Mouse (Mus musculus) forebrain, embryonic 12.5 days (tissue): ENCODE data around the gene Gm7876. TPM values are rescaled to one million over a fixed set of nuclear protein-coding genes. Genes with fewer than 3 reads are reported as not detected.
"Not testable (repeated sequence)": the region's sequence is repeated elsewhere in the genome, so short reads cannot be mapped to it uniquely, and the experiment has no call there.

ENCODE experiments used
- ATAC-seq: fragments of 200-750 bp; cut with Nextera tagmentation; 2 replicates; pipeline ENCODE4 v1.8.0; 2017; ENCODE audit warnings: moderate TSS enrichment; ENCODE audit not compliant: low FRiP score
- H3K27ac ChIP-seq: fragments of 300-500 bp; sonication (generic); 2 replicates; pipeline ENCODE4 v1.5.1; 2016; ENCODE audit warnings: mild to moderate bottlenecking
- H3K27me3 ChIP-seq: fragments of 300-500 bp; sonication (generic); 2 replicates; pipeline ENCODE4 v1.6.1; 2016; ENCODE audit warnings: mild to moderate bottlenecking
- H3K36me3 ChIP-seq: fragments of 300-500 bp; sonication (generic); replicated peaks from 2 replicates; pipeline ENCODE4 v1.6.1; 2016; ENCODE audit warnings: mild to moderate bottlenecking
- H3K4me1 ChIP-seq: fragments of 300-500 bp; sonication (generic); 2 replicates; pipeline ENCODE4 v1.6.1; 2016
- H3K4me2 ChIP-seq: fragments of 300-500 bp; sonication (generic); 2 replicates; pipeline ENCODE4 v1.6.1; 2016; ENCODE audit warnings: mild to moderate bottlenecking, moderate library complexity
- H3K4me3 ChIP-seq: fragments of 300-500 bp; sonication (generic); replicated peaks from 2 replicates; pipeline ENCODE4 v1.5.1; 2016; ENCODE audit warnings: mild to moderate bottlenecking
- H3K9ac ChIP-seq: fragments of 300-500 bp; sonication (generic); 2 replicates; pipeline ENCODE4 v1.6.1; 2016; ENCODE audit warnings: mild to moderate bottlenecking
- H3K9me3 ChIP-seq: fragments of 300-500 bp; sonication (generic); 2 replicates; pipeline ENCODE4 v1.6.1; 2016
- WGBS: fragments of 180-500 bp; shearing (Covaris S2); methylation state at CpG from one replicate; pipeline ENCODE4 v1.1.7; 2016; 5-methylcytosine and 5-hydroxymethylcytosine counted together
- polyA plus RNA-seq: library from polyadenylated mRNA; unstranded; fragments of >200 nt; fragmentation: Nextera tagmentation; extraction: Ambion mirVana; gene quantifications from 2 replicates; pipeline ENCODE4 v1.2.1, GENCODE M21; 2016

Gm7876 gene
- polyA plus RNA-seq = not detected in 2 replicates

DNA sequence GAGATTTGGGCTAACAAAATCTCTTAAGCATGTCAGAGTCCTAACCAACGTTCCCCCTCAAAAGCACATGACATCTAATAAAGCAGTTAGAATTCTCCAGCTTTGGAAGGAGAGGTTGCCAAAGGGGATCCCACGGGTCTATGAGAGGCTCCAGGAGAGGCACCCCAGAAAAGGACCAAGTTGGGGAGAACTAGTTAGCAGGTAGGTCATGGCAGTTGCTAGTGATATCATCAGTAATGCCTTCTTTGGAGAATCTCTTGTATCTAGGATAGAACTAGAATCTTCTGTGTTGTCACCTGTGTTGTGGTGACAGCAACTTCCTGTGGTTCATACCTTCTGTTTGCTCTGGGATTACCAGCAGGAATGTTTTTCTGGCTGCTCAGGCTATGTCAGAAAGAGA is at the start of gene Gm7876:
Gm7876 (plus strand) TSS at position 301 of the 400 bp plus-strand sequence.
- not testable (repeated sequence) for H3K36me3 ChIP-seq, H3K4me1 ChIP-seq, H3K27me3 ChIP-seq, H3K4me2 ChIP-seq, H3K9ac ChIP-seq, H3K27ac ChIP-seq, ATAC-seq, H3K9me3 ChIP-seq, H3K4me3 ChIP-seq
- 87% methylated on average over 1 of the region's 2 CpGs for WGBS

DNA sequence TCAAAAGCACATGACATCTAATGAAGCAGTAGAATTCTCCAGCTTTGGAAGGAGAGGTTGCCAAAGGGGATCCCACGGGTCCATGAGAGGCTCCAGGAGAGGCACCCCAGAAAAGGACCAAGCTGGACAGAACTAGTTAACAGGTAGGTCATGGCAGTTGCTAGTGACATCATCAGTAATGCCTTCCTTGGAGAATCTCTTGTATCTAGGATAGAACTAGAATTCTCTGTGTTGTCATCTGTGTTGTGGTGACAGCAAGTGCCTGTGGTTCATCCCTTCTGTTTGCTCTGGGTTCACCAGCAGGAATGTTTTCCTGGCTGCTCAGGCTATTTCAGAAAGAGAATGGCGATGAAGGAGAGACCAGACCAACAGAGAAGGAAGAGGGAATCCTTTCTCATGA is 45.1 kb upstream of the Gm7876 start, which contains the start of gene Gm3239:
Gm3239 (plus strand) TSS at position 301 of the 400 bp plus-strand sequence.
- not testable (repeated sequence) for H3K4me2 ChIP-seq, ATAC-seq, H3K4me3 ChIP-seq, H3K9me3 ChIP-seq, H3K4me1 ChIP-seq, H3K27me3 ChIP-seq, H3K36me3 ChIP-seq, H3K27ac ChIP-seq, H3K9ac ChIP-seq
- no CpG with 5 or more reads among the region's 2 CpGs for WGBS

- ATAC-seq, H3K9me3 ChIP-seq, H3K36me3 ChIP-seq, H3K27me3 ChIP-seq, H3K27ac ChIP-seq, H3K4me1 ChIP-seq, H3K9ac ChIP-seq: not testable (repeated sequence)
- WGBS = 0% methylated on average over 4 of the region's 47 CpGs
- peak within 1 kb of the TSS; percentile 33 for H3K4me3 ChIP-seq
- peak within 1 kb of the TSS; percentile 47 for H3K4me2 ChIP-seq
These were observed 17.2 kb downstream of the Gm7876 start, which contains the start of gene Gm3252 for GRCm38 (mm10) chr14:4726038-4726880. TSS of gene Gm3252 (plus strand) at chr14:4726775.

Other genes starting within 250 kb of the Gm7876 start
- gene Gm3182, start 227.5 kb upstream of the Gm7876 start, polyA plus RNA-seq = not detected in 2 replicates
- gene Gm3047, start 153.8 kb upstream of the Gm7876 start, polyA plus RNA-seq = not detected in 2 replicates
- gene Gm8159, start 76.9 kb upstream of the Gm7876 start, polyA plus RNA-seq = not detected in 2 replicates
- 0.23 TPM in 1 of 2 replicates, not detected in the other for gene Gm3239, start 45.0 kb upstream of the Gm7876 start, polyA plus RNA-seq
- gene Gm3252, start 17.5 kb downstream of the Gm7876 start, polyA plus RNA-seq = 0.99 and 1.3 TPM in 2 replicates
- gene Gm9602, start 67.1 kb downstream of the Gm7876 start, polyA plus RNA-seq = not detected in 2 replicates
- gene Gm3269, start 128.9 kb downstream of the Gm7876 start, polyA plus RNA-seq = not detected in 2 replicates
- 0.49 and 1.9 TPM in 2 replicates for gene Gm3264, start 146.3 kb downstream of the Gm7876 start, polyA plus RNA-seq
- gene Gm3278, start 183.2 kb downstream of the Gm7876 start, polyA plus RNA-seq = 0.15 TPM in 1 of 2 replicates, not detected in the other